Mouse (Mus musculus): ENCODE data around the gene Rpl37. TPM values are rescaled to one million over a fixed set of nuclear protein-coding genes. Genes with fewer than 3 reads are reported as not detected.

The Rpl37 gene
- polyA plus RNA-seq, 1 experiment from 2014 or later: 618 TPM

GRCm38 (mm10) chr15:5165121-5165773, 48.8 kb downstream of the Rpl37 start:
- Histone ChIP-seq H3K36me3 (peaks cover 5% of the 10 kb centered on the region; the same call in 1 of the 2 replicates), H3K4me1 (replicated peaks) (no peaks in the 10 kb centered on the region), H3K27ac (no peak overlapping the region), H3K9me3 (no peaks in the 10 kb centered on the region), H3K4me2 (replicated peaks) (no peak overlapping the region), H3K4me3 (replicated peaks) (no peak overlapping the region), H3K27me3 (replicated peaks) (no peaks in the 10 kb centered on the region), H3K9ac (no peak overlapping the region)
- 88% methylated on average over 12 of the region's 12 CpGs for WGBS
- ATAC-seq: no peak

Other genes starting within 250 kb of the Rpl37 start
- not detected in 2 replicates for gene Mroh2b, start 217.9 kb upstream of the Rpl37 start, polyA plus RNA-seq (2015; fragmentation: Nextera tagmentation; extraction: Ambion mirVana)
- 0.11 and 0.14 TPM in 2 replicates for gene C7, start 52.9 kb upstream of the Rpl37 start, polyA plus RNA-seq (2015; fragmentation: Nextera tagmentation; extraction: Ambion mirVana)
- 1.7 and 1.8 TPM in 2 replicates for gene Card6, start 8.1 kb upstream of the Rpl37 start, polyA plus RNA-seq (2015; fragmentation: Nextera tagmentation; extraction: Ambion mirVana)
- 22.9 and 25.9 TPM in 2 replicates for gene Prkaa1, start 27.2 kb downstream of the Rpl37 start, polyA plus RNA-seq (2015; fragmentation: Nextera tagmentation; extraction: Ambion mirVana)
- gene Ttc33, start 68.9 kb downstream of the Rpl37 start, polyA plus RNA-seq (2015; fragmentation: Nextera tagmentation; extraction: Ambion mirVana): 32.9 and 38.2 TPM in 2 replicates
- gene Ptger4, start 127.5 kb downstream of the Rpl37 start, polyA plus RNA-seq (2015; fragmentation: Nextera tagmentation; extraction: Ambion mirVana): 5.0 and 5.4 TPM in 2 replicates

Data from intestine, embryonic 15.5 days (tissue).